9 mouse cellular contexts compared by ENCODE assay signal in the genomic region with DNA sequence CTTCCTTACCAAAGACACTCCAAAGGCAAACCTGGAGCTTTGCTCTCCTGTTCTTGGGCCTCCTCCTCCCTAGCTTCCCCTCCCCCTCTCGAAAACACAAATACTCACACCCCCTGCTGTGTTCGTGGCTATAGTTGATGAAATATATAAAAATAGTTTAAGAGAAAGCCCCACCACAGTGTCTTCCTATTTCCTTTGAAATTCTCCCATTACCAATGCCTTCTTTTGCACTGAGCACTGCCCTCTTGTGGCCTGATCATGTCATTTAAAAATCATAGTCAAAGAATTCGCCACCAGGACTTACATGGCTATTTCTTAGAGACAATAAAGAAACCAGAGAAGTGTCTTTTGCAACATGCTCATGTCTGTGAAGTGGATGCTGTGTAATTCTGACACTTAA.
DNase-seq lines count a peak whose midpoint lies in the region; ATAC-seq and TF ChIP-seq lines count a peak whose summit lies in the region.
"Had no signal": no experiment of that assay in that cellular context is flagged by ENCODE, and none has a peak within 500 bp of the region (broad histone marks: within the 10 kb centered on the region; RNA-seq: fewer than 3 reads in every experiment).

No protein-coding gene starts in this region.

- no peaks in the 10 kb centered on the region for H3K27me3 ChIP-seq in heart, postnatal 0 days (ENCODE audit: control insufficient read depth, insufficient read depth, low read length)

- H3K4me2 ChIP-seq in heart, postnatal 0 days (ENCODE audit: low read depth, low read length), result no peak overlapping the region

- peak; percentile 60 for TF ChIP-seq CTCF in heart, postnatal 0 days (IDR thresholded peaks at IDR 0.05; ENCODE audit: low read depth)

- 25% methylated on average over 3 of the region's 3 CpGs for WGBS in heart, postnatal 0 days

- no peak for TF ChIP-seq EP300 in heart, postnatal 0 days (IDR thresholded peaks at IDR 0.05; ENCODE audit: low read depth)

- intact Hi-C loops in heart, postnatal 25 days (cut with DNase I), result loop anchor here (1.0 kb wide), 1 partner anchor 143 kb away; no protein-coding TSS in a partner anchor
- intact Hi-C loops in left cerebral cortex, postnatal 10 days (cut with DNase I), result loop anchor here (10.0 kb wide), 1 partner anchor 912 kb away; no protein-coding TSS in a partner anchor

- H3K27ac ChIP-seq in heart, postnatal 0 days (ENCODE audit: low read depth), result no peak overlapping the region
- H3K27ac ChIP-seq: macrophage had no signal

- H3K36me3 ChIP-seq in heart, postnatal 0 days (replicated peaks; ENCODE audit: control insufficient read depth, insufficient read depth, low read length), result no peaks in the 10 kb centered on the region

- no peaks in the 10 kb centered on the region for H3K4me1 ChIP-seq in heart, postnatal 0 days (ENCODE audit: control insufficient read depth, insufficient read depth)

- ATAC-seq in heart, postnatal 0 days (ENCODE audit: insufficient read depth, low read depth), result no peak

- no peak overlapping the region for H3K9ac ChIP-seq in heart, postnatal 0 days (replicated peaks; ENCODE audit: low read depth, low read length)

- H3K9me3 ChIP-seq in heart, postnatal 0 days (replicated peaks; ENCODE audit: control insufficient read depth, low read length), result no peaks in the 10 kb centered on the region

- no peak overlapping the region for H3K4me3 ChIP-seq in heart, postnatal 0 days (ENCODE audit: low read depth, low read length)

- peak; percentile 10 for DNase-seq in heart, postnatal 0 days (ENCODE audit: low spot score)
- DNase-seq in heart, postnatal 25 days (ENCODE audit: low spot score), result no peak
- DNase-seq in urinary bladder, postnatal 25 days (ENCODE audit: low spot score), result peak; percentile 19
- no peak for DNase-seq in urinary bladder, postnatal 10 days (ENCODE audit: low spot score)
- peak; percentile 54 for DNase-seq in embryo, embryonic 11 days
- peak; percentile 47 to 69 for DNase-seq in left cerebral cortex, postnatal 10 days (ENCODE audit: extremely low spot score in 1 of 2, low spot score in 2 of 2)
- peak; percentile 68 for DNase-seq in right cerebral cortex, postnatal 14 days
- no peak for DNase-seq in T-cell, adult 2 months (ENCODE audit: low spot score)

Comparison
In these comparisons a context has a peak if more than half of its experiments do, and no peak if none do; other contexts are left out.
1. DNase-seq: peak in heart, postnatal 0 days (single experiment), urinary bladder, postnatal 25 days (single experiment), embryo, embryonic 11 days (single experiment), left cerebral cortex, postnatal 10 days (2 of 2) and right cerebral cortex, postnatal 14 days (single experiment); none in heart, postnatal 25 days (single experiment), urinary bladder, postnatal 10 days (single experiment) and T-cell, adult 2 months (single experiment).